Mouse (Mus musculus) myocyte (in vitro differentiated cells): ENCODE measurements at regions not wholly inside any gene's neighbourhood (a gene's known extent, or its start where the extent isn't known, plus 50 kb on each side); places are given as distances from the start of the nearest gene placed in this dataset.

Experiments used
- H3K27me3 ChIP-seq: one replicate; pipeline ENCODE4 v1.6.1; 2011; ENCODE audit not compliant: control insufficient read depth, insufficient read depth, insufficient read length
- H3K36me3 ChIP-seq: one replicate; pipeline ENCODE4 v1.6.1; 2011; ENCODE audit not compliant: control insufficient read depth, insufficient read depth
- H3K4me2 ChIP-seq: one replicate; pipeline ENCODE4 v1.6.1; 2011; ENCODE audit warnings: low read depth, control low read depth
- H3K4me3 ChIP-seq: one replicate; pipeline ENCODE4 v1.5.1; 2011; ENCODE audit warnings: mild to moderate bottlenecking, control low read depth, moderate library complexity
- H3K79me2 ChIP-seq: one replicate; pipeline ENCODE4 v1.6.1; 2011; ENCODE audit not compliant: control insufficient read depth, insufficient read depth
- H3ac ChIP-seq: one replicate; pipeline ENCODE4 v1.6.1; 2011; ENCODE audit not compliant: control insufficient read depth, insufficient read length
- CEBPB ChIP-seq: IDR thresholded peaks from 2 replicates; pipeline ENCODE4 v1.6.1; 2011; ENCODE audit warnings: mild to moderate bottlenecking, moderate library complexity; ENCODE audit not compliant: poor library complexity, insufficient read depth, severe bottlenecking
- E2F4 ChIP-seq: IDR thresholded peaks from one replicate; pipeline ENCODE4 v1.6.1; 2011; ENCODE audit warnings: mild to moderate bottlenecking, control low read depth, moderate library complexity; ENCODE audit not compliant: insufficient read depth
- MAX ChIP-seq: IDR thresholded peaks from one replicate; pipeline ENCODE4 v1.6.1; 2011; ENCODE audit warnings: low read depth, mild to moderate bottlenecking, control low read depth
- MYOD1 ChIP-seq, 3 experiments: IDR thresholded peaks; one replicate each; pipeline ENCODE4 v1.6.1; 2011; ENCODE audit warnings: control low read depth in 2 of 3, low read depth in 2 of 3, mild to moderate bottlenecking in 2 of 3, moderate library complexity in 1 of 3; ENCODE audit not compliant: insufficient read length in 2 of 3, control insufficient read depth in 1 of 3
- MYOG ChIP-seq, 3 experiments: IDR thresholded peaks; one replicate each; pipeline ENCODE4 v1.6.1; 2011; ENCODE audit warnings: control low read depth in 2 of 3, low read depth in 2 of 3, mild to moderate bottlenecking in 2 of 3; ENCODE audit not compliant: insufficient read length in 2 of 3, control insufficient read depth in 1 of 3, insufficient read depth in 1 of 3
- POLR2A ChIP-seq: IDR thresholded peaks from one replicate; pipeline ENCODE4 v1.6.1; 2011; ENCODE audit warnings: low read depth, mild to moderate bottlenecking, control low read depth, moderate library complexity; ENCODE audit not compliant: insufficient read length
- POLR2AphosphoS2 ChIP-seq: IDR thresholded peaks from one replicate; pipeline ENCODE4 v1.6.1; 2011; ENCODE audit warnings: low read depth, control low read depth; ENCODE audit not compliant: insufficient read length
- REST ChIP-seq: IDR thresholded peaks from one replicate; pipeline ENCODE4 v1.6.1; 2011; ENCODE audit warnings: mild to moderate bottlenecking, control low read depth, moderate library complexity; ENCODE audit not compliant: insufficient read depth, insufficient read length
- SRF ChIP-seq: IDR thresholded peaks from one replicate; pipeline ENCODE4 v1.6.1; 2011; ENCODE audit warnings: low read depth; ENCODE audit not compliant: control insufficient read depth, insufficient read length
- TCF12 ChIP-seq: IDR thresholded peaks from one replicate; pipeline ENCODE4 v1.6.1; 2011; ENCODE audit warnings: mild to moderate bottlenecking, control low read depth; ENCODE audit not compliant: poor library complexity, insufficient read depth, severe bottlenecking
- TCF3 ChIP-seq: IDR thresholded peaks from one replicate; pipeline ENCODE4 v1.6.1; 2011; ENCODE audit warnings: low read depth, control low read depth; ENCODE audit not compliant: insufficient read length
- USF1 ChIP-seq: IDR thresholded peaks from one replicate; pipeline ENCODE4 v1.6.1; 2011; ENCODE audit warnings: low read depth, mild to moderate bottlenecking, control low read depth, moderate library complexity

DNA sequence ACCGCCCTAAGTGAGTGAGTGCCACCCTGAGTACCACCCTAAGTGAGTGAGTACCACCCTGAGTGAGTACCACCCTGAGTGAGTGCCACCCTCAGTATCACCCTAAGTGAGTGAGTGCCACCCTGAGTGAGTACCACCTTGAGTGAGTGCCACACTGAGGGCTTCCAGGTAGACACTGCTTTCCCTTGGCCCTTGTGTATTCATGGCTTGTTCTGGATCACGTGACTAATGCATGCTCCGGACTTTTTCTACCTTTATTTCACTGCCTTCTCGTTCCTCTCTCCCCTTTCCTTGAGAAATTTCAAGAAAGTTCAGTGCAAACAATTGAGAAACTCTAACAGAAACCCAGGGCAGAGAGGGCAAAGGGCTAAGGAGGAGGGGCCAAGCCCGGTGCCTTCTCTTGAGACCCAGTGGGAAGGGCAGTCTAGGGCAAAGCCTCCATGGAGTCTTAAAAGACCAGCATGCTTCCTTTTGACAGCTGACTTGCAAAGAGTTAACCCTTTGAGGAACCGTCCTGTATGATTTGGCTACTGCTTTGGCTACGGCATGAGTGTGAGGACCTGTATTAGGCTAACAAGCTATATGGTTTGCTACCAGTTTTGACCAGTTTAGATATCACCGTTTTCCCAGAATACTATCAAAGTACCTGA is 787.1 kb upstream of the Car8 start:
- Histone ChIP-seq H3K4me3 (no peak overlapping the region), H3K4me2 (no peak overlapping the region), H3K27me3 (no peaks in the 10 kb centered on the region), H3K79me2 (no peaks in the 10 kb centered on the region), H3ac (no peak overlapping the region), H3K36me3 (no peaks in the 10 kb centered on the region)
- TF ChIP-seq TCF3: no peak
- no peak for TF ChIP-seq TCF12
- TF ChIP-seq POLR2A: no peak
- TF ChIP-seq SRF: no peak
- TF ChIP-seq MYOD1 (IDR thresholded peaks at IDR 0.05; ENCODE audit: control insufficient read depth in 1 of 3, insufficient read length in 2 of 3, low read depth in 2 of 3): no peak
- TF ChIP-seq MAX: no peak
- TF ChIP-seq POLR2AphosphoS2: no peak

DNA sequence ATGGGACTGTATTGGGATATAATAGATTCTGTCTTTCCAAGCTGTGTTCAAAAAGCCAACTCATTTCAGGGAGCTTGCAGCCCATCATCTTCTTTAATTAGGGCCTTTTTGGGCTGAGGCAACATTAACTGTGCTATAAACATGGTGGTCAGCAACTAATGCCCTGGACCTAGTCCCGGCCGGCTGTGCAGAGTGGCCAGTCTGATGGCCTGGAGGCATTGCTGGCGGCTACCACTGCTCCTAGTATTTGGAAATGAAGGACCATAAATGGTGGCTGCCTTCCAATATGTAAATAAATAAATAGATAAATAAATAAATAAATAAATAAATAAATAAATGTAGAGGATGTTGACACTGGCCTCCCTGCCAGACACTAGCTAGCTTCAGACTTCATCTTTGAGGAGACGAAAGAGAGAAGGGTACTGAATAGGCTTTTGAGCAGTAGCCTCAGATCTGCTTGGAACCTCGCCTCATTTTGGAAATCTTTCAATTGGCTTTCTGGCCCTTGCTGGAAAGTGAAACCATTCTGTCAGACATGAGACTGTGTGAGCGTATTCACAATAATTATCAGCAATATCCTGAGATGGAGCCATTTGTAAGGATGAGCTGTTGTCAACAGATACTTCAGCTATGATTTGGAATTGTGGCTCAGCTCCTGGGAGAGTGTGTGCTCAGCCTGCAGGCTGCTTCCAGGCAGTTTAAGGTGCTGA is 785.5 kb upstream of the Car8 start:
- Histone ChIP-seq H3K36me3 (no peaks in the 10 kb centered on the region), H3K27me3 (no peaks in the 10 kb centered on the region), H3K4me2 (no peak overlapping the region), H3K79me2 (no peaks in the 10 kb centered on the region), H3K4me3 (no peak overlapping the region), H3ac (no peak overlapping the region)
- TF ChIP-seq MYOD1 (IDR thresholded peaks at IDR 0.05; ENCODE audit: control insufficient read depth in 1 of 3, insufficient read length in 2 of 3, low read depth in 2 of 3) (no peak), E2F4 (no peak), MYOG (IDR thresholded peaks at IDR 0.05; ENCODE audit: control insufficient read depth in 1 of 3, insufficient read depth in 1 of 3, insufficient read length in 2 of 3, low read depth in 2 of 3) (no peak), TCF12 (no peak), POLR2AphosphoS2 (no peak), MAX (no peak), SRF (no peak), CEBPB (no peak), REST (no peak), POLR2A (no peak), TCF3 (no peak), USF1 (no peak)

DNA sequence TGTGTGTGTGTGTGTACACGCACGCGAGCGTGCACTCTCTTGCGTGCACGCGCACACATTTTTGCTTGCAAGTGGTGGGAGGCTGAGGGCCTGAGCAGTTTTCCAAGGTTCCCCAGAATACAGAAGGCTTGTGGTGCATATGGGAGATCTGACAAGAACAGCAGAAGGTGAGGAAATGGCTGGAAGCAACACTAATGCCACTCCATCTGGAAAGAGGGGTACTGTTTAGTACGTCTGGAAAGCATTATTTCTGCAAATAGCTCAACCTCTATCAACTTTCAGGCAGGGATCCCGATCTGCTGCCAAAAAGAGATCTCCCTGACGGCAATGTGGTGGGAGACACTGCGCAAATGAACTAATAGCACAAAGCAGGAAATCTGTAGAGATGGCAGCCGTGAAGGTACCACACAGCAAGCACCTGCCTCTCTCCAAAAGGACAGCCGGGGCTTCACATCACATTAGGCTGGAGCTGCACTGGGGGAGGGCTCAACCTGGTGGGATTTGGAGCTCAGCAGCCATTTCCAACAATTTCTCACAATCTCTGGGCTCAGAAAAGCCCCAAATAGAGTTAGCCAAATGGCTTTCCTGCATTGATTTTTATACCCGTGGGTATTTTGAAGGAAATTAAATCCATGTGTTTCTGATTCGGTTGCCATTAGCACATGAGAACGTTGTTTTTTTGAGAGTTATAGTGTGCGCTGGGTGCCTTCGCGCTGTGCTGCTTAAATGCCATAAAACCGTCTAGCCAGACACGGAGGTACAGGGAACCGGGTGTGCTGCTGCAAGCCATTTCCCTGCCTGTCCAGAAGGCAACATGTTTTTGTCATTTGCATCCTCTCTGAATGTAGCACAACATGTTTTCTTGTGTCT is 780.6 kb upstream of the Car8 start:
- TF ChIP-seq SRF: no peak
- no peak for TF ChIP-seq TCF3
- no peak overlapping the region for H3K4me3 ChIP-seq
- H3K27me3 ChIP-seq: no peaks in the 10 kb centered on the region
- no peak overlapping the region for H3ac ChIP-seq
- no peak overlapping the region for H3K4me2 ChIP-seq
- no peaks in the 10 kb centered on the region for H3K79me2 ChIP-seq
- no peaks in the 10 kb centered on the region for H3K36me3 ChIP-seq

DNA sequence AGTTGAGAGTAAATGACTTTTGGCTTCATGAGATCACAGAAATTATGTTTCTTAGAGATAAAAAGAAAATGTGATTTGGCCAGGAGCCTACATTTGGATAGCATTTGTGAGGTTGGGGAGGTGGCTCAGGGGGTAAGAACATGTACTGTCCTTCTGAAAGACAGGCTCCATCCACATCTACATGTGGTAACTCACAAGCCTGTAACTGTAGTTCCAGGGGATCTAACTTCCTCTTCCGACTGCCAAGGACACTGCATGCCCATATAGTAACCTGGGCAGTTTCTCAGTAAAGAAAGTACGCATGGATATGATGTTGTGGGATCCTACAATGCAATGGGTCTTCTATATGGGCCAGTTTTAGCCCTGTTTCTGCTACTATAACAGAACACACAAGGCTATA is 779.4 kb upstream of the Car8 start:
- H3K27me3 ChIP-seq: no peaks in the 10 kb centered on the region
- no peaks in the 10 kb centered on the region for H3K36me3 ChIP-seq
- TF ChIP-seq TCF12 (no peak), POLR2AphosphoS2 (no peak), MYOD1 (IDR thresholded peaks at IDR 0.05; ENCODE audit: control insufficient read depth in 1 of 3, insufficient read length in 2 of 3, low read depth in 2 of 3) (no peak), E2F4 (no peak), REST (no peak), TCF3 (no peak), SRF (no peak), POLR2A (no peak)
- no peak overlapping the region for H3K4me2 ChIP-seq
- H3K4me3 ChIP-seq: no peak overlapping the region
- H3K79me2 ChIP-seq: no peaks in the 10 kb centered on the region
- H3ac ChIP-seq: no peak overlapping the region
